Mouse (Mus musculus): ENCODE results near the gene B4galnt1.

DNA sequence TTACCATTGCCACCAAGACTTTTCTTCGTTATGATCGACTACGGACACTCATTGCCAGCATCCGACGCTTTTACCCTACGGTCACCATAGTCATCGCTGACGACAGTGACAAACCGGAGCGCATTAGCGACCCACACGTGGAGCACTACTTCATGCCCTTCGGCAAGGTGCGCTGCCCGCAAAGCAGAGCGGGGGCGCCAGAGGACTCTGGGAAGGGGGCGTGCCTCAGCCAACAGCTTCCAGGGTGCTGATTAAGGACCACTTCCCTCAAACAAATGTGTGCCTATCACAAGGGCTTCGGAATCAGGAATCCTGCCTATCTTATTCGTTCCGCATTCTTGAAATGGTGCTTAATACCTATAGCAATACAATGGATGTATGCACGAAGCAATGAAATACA lies 5.0 kb downstream of the B4galnt1 start:
- TF ChIP-seq POLR2A (IDR thresholded peaks at IDR 0.05; ENCODE audit: borderline replicate concordance, extremely low read depth, low read depth, low read length) (no peak), CTCF (IDR thresholded peaks at IDR 0.05; ENCODE audit: insufficient read depth, low read length) (0 out of 2 replicates have a peak, but pooled peaks have one; percentile 1)
